Mouse (Mus musculus) embryo, embryonic 9.5 days (tissue): ENCODE results near the gene Clock.
A peak's percentile ranks its signal among the peaks of the same experiment; 100 is the strongest.

Source experiments
- DNase-seq: peaks from one replicate; pipeline ENCODE4 v3.0.0-alpha.2; 2017; ENCODE audit errors: extremely low spot score

Clock gene

DNA sequence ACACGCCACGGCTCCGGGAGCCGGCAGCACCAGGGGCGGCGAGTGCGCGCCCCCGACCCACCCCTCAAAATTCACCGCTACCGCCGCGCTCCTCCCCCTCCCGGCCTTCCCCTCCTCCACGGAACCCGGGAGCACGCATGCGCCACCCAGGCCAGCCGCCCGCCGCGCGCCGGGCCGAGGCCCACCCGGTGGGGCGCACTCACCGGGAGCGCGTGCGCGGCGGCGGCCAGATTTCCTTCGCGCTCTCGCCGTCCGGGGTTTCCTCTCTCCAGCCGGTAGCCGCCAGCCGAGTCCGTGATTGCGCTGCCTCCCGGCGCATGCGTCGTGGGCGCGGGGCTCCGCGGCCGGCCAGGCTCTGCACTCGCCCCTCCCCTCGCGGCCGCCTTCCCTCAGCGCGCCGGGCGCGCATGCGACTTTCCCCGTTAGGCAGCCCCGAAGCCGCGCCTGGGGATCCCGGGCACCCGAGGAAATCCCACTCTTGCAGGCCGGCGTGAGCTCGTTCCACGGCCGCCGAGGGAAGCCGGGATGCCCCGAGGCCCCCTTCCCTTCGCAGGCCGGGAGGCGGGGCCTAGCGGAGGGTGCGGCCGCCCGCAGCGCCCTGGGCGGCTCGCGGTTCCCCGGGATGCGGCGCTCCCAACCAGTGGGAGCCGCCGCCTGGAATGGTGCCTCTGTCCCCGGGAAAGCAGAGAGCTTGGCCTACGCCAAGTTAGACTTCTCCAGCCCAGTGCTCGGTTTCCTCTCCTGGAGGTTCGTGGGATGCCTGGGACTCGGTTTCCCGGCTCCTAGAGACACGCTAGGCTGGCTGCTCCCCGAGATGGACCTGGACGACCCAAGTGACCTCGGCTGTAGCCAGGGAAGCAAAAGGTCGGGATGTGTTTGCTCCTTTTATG, at the start of gene Clock:
Clock (minus strand) TSS at position 341 of the 890 bp plus-strand sequence.
- DNase-seq = peak; percentile 90

- DNase-seq = no peak
Measured at GRCm38 (mm10) chr5:76351953-76352611, 47.5 kb upstream of the Clock start.

GRCm38 (mm10) chr5:76351537-76351936, 46.9 kb upstream of the Clock start:
- no peak for DNase-seq

GRCm38 (mm10) chr5:76346137-76346536, 41.5 kb upstream of the Clock start:
- no peak for DNase-seq

DNA sequence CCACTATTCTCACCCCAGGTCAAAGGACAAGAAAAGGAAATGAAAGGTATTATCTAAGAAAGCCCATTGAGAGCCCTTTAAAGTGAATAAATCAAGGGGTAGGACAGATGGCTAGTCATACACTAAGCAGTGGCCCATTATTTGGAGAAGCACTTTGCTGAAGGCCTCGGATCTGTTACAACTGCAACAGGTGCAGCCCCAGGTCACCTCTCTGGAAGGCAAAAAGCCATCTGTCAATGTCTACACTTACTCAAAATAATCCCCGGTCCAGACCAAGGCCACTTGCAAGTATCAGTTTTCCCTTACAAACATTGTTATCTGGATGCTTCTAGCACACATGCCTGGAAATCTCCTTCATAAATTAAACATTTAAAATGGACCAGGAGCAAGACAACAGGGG, 36.3 kb upstream of the Clock start:
- DNase-seq = no peak

- DNase-seq = no peak
Measured at GRCm38 (mm10) chr5:76337100-76337499, 32.5 kb upstream of the Clock start.

GRCm38 (mm10) chr5:76333833-76334232, 29.2 kb upstream of the Clock start:
- DNase-seq = no peak

GRCm38 (mm10) chr5:76330953-76331352, 26.4 kb upstream of the Clock start, which contains the start of gene Pdcl2:
Gene Pdcl2 (minus strand): TSS chr5:76331156.
- DNase-seq = no peak

GRCm38 (mm10) chr5:76327296-76327695, 22.7 kb upstream of the Clock start:
- DNase-seq = no peak

DNA sequence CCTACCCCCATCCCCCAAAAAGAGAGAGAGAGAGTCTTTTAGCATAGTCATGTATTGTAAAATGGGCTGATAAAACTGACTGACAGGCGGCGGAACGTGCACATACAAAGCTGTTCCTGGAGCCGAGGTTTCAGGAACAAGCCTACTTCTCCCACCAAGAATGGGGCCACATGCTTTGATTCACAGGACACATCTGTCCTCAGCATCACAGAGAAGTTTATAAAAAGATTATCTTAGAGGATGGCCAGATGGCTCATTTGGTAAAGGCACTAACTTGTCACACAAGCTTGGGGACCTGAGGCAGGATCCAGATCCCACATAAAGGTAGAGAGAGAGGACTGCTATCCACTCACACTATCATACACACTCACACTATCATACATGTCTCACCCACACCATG, 20.5 kb upstream of the Clock start:
- no peak for DNase-seq

DNA sequence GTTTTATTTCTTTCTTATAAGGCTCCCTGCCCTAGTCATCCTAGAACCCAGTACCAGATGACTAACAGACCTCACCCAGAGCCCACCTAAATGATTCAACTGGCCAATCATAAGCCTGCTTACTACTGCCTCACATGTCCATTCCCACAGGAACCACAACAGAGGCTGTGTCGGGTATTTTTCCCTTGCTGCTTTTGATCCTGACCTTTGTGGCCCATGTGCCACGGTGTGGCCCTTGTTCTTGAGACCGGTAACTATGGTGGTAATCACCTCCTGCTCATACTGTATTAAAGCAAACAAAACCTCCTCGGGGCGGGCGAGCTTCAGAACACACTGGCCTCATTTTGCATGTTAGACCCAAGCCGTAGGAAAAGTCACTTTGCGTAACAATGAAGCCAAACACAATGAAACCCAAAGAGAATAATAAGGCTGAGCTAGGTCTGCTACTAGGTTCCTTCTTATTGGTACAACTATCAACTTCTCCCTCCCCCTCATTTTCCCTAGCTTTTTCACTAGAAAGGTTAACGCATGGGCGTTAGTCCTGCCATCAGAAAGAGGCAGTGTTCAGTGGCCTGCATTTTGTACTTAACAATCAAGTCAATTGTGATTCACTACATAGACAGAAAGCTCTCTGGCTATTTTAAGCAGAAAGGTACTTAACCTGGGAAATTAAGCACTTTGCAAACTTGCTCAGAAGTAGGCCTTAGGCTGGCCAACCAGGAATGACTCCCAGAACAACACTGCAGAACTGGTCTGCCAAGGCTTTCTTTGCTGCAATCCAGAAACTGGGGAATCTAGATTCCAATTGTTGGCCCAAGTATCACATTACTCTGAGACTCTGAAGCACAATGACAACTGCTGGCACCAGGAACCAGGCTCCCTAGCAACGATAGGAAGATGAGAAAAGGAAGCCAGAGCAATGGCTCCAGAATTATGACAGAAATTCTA, 16.9 kb upstream of the Clock start:
- peak; percentile 2 for DNase-seq

- DNase-seq = no peak
Measured at GRCm38 (mm10) chr5:76308206-76308605, 3.6 kb upstream of the Clock start.

DNA sequence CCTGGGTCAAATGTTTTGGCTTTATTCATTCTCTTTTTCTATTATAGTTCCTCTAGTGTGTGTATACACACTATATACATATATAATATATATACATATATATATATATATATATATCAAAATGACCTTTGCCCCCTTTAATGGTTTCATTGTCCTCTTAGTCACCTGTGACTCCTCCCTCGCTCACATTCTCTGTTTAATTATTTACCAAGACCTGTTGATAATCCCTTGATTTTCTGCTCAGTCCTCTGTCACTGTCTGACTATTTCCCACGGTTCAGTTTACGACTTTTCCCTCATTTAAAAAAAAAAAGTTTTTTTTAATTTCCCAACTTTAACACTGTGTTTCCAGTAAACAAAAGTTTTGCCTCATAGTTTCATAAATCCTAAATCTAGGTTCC, 1.7 kb upstream of the Clock start:
- DNase-seq = no peak

DNA sequence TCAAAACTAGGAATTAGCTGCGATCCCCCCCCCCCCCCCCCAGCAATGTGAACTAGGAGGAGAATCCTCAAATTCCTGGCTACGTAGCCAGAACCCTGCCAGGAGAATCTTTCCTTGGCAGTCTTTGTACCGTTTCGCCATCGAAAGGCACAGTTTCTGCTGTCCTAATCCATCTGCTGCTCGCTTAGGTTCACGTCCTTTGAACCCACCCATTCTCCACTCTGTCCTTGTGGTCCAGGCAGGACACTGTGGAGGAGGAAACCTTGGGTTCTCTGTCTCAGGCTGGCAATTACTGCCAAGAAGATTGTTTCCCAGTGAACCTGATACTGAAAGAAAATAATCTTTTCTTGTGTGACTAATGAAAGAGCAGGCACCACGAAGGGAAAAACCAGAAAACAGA, 1.0 kb upstream of the Clock start:
- peak; percentile 22 for DNase-seq

- DNase-seq = peak; percentile 72
Measured at GRCm38 (mm10) chr5:76303745-76304451, 694 bp downstream of the Clock start.

DNA sequence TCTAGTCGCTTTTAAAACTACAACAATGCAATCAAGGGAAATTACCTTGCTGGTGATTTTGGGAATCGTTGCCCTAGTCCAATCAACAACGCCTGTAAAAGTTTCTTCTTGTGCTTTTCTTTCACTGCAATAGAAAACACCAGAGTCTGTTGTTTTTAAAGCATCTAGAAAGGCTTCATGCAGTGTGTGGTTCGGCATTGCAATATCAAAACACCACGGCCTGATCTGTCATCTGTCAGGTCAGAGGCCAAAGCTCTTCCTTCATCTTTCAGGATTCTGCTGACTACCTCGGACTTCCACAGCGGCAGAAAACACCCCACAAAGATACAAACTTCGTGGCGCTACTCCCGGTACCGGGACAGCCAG, 1.2 kb downstream of the Clock start:
- DNase-seq = no peak

DNA sequence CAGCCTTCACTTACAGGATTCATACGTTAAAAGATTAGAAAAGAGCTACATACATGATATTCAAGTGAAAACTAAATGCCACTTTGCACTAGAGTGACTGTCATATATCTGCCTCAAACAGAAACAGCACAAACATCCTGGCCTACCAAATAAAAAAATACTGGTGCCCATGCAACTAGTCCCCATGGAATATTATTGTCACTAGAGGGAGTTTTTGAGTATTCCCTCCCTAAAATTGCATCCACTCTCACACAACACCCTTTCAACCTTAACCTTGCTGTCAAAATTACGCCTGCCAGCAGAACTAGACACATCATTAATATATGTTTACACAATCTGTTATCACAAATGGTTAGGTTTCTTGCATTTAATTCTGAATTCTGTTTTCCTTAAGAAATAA, 2.6 kb downstream of the Clock start:
- DNase-seq = no peak

DNA sequence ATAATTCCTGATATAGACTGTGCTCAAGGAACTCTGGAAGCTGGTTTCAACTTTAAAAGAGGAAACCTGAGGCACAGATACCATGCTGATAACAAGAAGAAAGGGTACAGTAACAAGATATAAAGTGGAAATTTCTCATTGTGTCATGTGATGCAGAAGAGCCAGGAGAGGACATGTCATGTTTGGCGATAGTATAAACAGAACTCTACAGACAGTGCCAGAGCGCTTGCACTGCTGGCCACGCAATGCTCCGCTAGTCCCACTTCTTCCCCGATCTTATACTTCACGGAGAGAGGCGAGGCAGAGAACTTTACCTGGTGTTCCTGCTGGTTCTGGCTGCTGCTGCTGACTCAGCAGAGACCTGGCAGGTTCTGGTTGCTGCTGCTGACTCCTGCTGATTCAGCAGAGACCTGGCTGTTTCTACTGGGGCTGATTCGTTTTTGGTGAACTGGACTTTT, 15.3 kb downstream of the Clock start:
- DNase-seq = no peak

DNA sequence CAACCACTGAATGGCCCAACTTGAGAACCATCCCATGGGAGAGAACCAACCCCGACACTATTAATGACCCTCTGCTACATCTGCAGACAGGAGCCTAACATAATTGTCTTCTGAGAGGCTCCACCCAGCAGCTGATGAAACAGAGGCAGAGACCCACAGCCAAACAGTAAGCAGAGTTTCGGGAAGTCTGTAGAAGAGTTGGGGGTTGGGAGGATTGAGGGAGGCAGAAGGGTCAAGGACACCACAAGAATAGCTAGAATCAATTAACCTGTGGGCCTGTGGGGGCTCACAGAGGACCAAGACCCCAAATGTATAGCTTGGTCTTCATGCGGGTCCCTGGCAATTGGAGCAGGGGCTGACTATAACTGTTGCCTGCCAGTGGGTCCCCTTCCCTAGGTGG, 16.3 kb downstream of the Clock start:
- no peak for DNase-seq

DNA sequence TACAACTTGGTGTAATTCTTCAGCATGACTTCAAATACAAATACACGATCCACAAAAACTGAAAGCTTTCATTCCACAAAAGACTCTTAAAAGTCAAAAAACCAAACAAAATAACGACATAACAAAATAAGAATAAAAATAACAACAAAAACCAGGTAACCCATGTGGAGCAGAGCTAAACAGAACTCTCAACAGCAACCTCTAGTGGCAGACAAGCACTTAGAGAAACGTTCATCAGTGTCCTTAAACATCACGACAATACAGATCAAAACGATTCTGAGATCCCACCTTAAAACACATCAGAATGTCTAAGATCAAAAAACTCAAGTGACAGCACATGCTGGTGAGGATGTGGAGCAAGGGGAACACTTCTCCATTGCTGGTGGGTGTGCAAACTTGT, 17.5 kb downstream of the Clock start:
- no peak for DNase-seq

GRCm38 (mm10) chr5:76285699-76286098, 18.9 kb downstream of the Clock start:
- DNase-seq = no peak
